Mouse (Mus musculus): Measurements from ENCODE around the gene Fam83c. TPM values are rescaled to one million over a fixed set of nuclear protein-coding genes. Genes with fewer than 3 reads are reported as not detected.

Fam83c gene
- polyA plus RNA-seq, 1 experiment from 2014 or later: 2.5 TPM

GRCm38 (mm10) chr2:155786905-155787304 is 47.7 kb downstream of the Fam83c start:
- no peaks in the 10 kb centered on the region for H3K36me3 ChIP-seq
- peaks cover 20% of the 10 kb centered on the region; the same call in 1 of the 2 replicates for H3K27me3 ChIP-seq

DNA sequence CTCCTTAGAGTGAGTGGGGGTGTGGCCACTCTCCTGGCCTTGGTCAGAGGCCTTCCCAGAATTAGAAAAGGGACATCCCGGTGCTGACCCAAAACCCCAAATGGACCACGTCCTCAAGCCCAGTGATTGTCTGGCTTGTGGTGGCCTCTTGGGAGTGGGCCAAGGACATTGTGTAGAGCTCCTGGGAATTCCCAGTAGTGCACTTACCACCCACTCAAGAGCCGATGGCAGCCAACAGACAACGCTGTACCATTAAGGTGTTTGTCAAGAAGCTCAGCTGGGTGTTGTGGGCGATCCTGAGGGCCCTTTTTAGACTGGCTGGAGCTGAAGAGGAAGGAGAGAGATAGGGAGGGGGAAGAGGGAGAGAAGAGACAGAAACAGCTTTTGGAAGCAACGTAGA is 50.1 kb downstream of the Fam83c start:
- Histone ChIP-seq H3K4me3 (no peak overlapping the region), H3K9me3 (no peaks in the 10 kb centered on the region), H3K4me2 (no peak overlapping the region), H3K27ac (no peak overlapping the region), H3K9ac (no peak overlapping the region), H3K36me3 (no peaks in the 10 kb centered on the region), H3K4me1 (no peaks in the 10 kb centered on the region), H3K27me3 (peaks cover 17% of the 10 kb centered on the region; the same call in 1 of the 2 replicates)
- WGBS: 82% methylated on average over 6 of the region's 6 CpGs
- ATAC-seq (ENCODE audit: insufficient number of reproducible peaks, low FRiP score, low TSS enrichment, low read depth): no peak

More at GRCm38 (mm10) chr2:155786905-155787304, 47.7 kb downstream of the Fam83c start:
- no peak for ATAC-seq (ENCODE audit: insufficient number of reproducible peaks, low FRiP score, low TSS enrichment, low read depth)
- H3K4me2 ChIP-seq: no peak overlapping the region
- H3K4me1 ChIP-seq: no peaks in the 10 kb centered on the region
- no peak overlapping the region for H3K27ac ChIP-seq
- 74% methylated on average over 5 of the region's 5 CpGs for WGBS
- H3K9ac ChIP-seq: no peak overlapping the region
- H3K9me3 ChIP-seq: no peaks in the 10 kb centered on the region
- H3K4me3 ChIP-seq: no peak overlapping the region

- Histone ChIP-seq H3K27ac (no peak overlapping the region), H3K9me3 (no peaks in the 10 kb centered on the region), H3K36me3 (no peaks in the 10 kb centered on the region), H3K9ac (no peak overlapping the region), H3K4me3 (no peak overlapping the region), H3K4me2 (no peak overlapping the region), H3K4me1 (peaks cover 10% of the 10 kb centered on the region), H3K27me3 (peaks cover 40% of the 10 kb centered on the region)
- ATAC-seq (ENCODE audit: insufficient number of reproducible peaks, low FRiP score, low TSS enrichment, low read depth): no peak
- 75% methylated on average over 3 of the region's 3 CpGs for WGBS
These were observed 55.1 kb downstream of the Fam83c start for GRCm38 (mm10) chr2:155779506-155779905.

DNA sequence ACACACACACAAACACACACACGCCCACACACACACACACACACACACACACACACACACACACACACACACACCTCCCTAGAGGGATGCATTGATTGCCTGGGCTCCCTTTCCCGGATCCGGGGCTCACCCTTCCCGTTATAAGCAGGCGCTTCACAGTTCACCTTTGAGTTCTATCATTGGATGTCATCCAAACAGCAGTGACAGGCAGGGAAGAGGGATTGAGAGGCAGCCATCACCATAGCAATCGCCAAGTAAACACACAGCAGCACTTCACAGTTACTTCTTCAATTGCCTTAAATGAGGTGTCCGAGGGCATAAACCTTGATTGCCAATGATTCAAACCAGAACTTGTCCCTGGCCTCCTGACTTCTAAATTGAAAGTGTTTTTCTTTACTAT is 55.6 kb downstream of the Fam83c start:
- no peak for ATAC-seq (ENCODE audit: insufficient number of reproducible peaks, low FRiP score, low TSS enrichment, low read depth)
- Histone ChIP-seq H3K4me1 (peaks cover 10% of the 10 kb centered on the region), H3K9ac (no peak overlapping the region), H3K4me3 (no peak overlapping the region), H3K36me3 (no peaks in the 10 kb centered on the region), H3K27me3 (peaks cover 45% of the 10 kb centered on the region), H3K9me3 (no peaks in the 10 kb centered on the region), H3K27ac (no peak overlapping the region), H3K4me2 (no peak overlapping the region)
- 47% methylated on average over 7 of the region's 7 CpGs for WGBS

DNA sequence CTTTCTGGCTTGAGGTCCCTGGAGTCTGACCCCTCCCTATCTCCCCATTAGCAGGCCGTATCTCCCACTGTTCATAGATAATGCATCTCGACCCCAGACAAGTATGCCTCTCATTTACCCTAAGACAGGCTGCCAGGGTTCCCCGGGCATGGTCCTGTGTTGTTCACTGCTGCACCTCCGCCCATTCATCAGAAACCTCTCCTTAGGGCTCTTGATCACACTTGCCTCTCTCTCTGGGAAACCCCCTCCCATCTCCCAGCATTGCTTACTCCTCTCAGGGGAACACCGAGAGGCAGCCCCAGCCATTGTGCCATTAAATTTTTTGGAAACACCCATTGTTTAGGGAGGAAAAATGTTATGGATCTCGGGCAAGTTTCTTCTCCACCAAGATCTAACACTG is 56.6 kb downstream of the Fam83c start:
- H3K9ac ChIP-seq: no peak overlapping the region
- H3K4me3 ChIP-seq: no peak overlapping the region
- peaks cover 55% of the 10 kb centered on the region for H3K27me3 ChIP-seq
- peaks cover 10% of the 10 kb centered on the region for H3K4me1 ChIP-seq
- H3K9me3 ChIP-seq: no peaks in the 10 kb centered on the region
- no peaks in the 10 kb centered on the region for H3K36me3 ChIP-seq
- ATAC-seq (ENCODE audit: insufficient number of reproducible peaks, low FRiP score, low TSS enrichment, low read depth): no peak
- H3K4me2 ChIP-seq: no peak overlapping the region
- no peak overlapping the region for H3K27ac ChIP-seq
- WGBS: 71% methylated on average over 6 of the region's 6 CpGs

GRCm38 (mm10) chr2:155777688-155777985 is 57.0 kb downstream of the Fam83c start:
- no peak overlapping the region for H3K4me2 ChIP-seq
- no peaks in the 10 kb centered on the region for H3K9me3 ChIP-seq
- no peak for ATAC-seq (ENCODE audit: insufficient number of reproducible peaks, low FRiP score, low TSS enrichment, low read depth)
- no peak overlapping the region for H3K4me3 ChIP-seq
- H3K27ac ChIP-seq: no peak overlapping the region
- peaks cover 59% of the 10 kb centered on the region for H3K27me3 ChIP-seq
- peaks cover 10% of the 10 kb centered on the region for H3K4me1 ChIP-seq
- no peaks in the 10 kb centered on the region for H3K36me3 ChIP-seq
- WGBS: 78% methylated on average over 4 of the region's 4 CpGs
- H3K9ac ChIP-seq: no peak overlapping the region

Other genes with a start within 250 kb of the Fam83c start
- gene Gss, start 242.0 kb downstream of the Fam83c start, polyA plus RNA-seq (2015; fragmentation: Nextera tagmentation; extraction: Ambion mirVana): 26.7 and 28.3 TPM in 2 replicates
- gene Myh7b, start 223.6 kb downstream of the Fam83c start, polyA plus RNA-seq (2015; fragmentation: Nextera tagmentation; extraction: Ambion mirVana): 2.5 and 4.9 TPM in 2 replicates
- gene Trpc4ap, start 142.5 kb downstream of the Fam83c start, polyA plus RNA-seq (2015; fragmentation: Nextera tagmentation; extraction: Ambion mirVana): 124 and 141 TPM in 2 replicates
- gene Edem2, start 105.4 kb downstream of the Fam83c start, polyA plus RNA-seq (2015; fragmentation: Nextera tagmentation; extraction: Ambion mirVana): 33.7 and 35.5 TPM in 2 replicates
- not detected in 2 replicates for gene Gm17581, start 99.0 kb downstream of the Fam83c start, polyA plus RNA-seq (2015; fragmentation: Nextera tagmentation; extraction: Ambion mirVana)
- 6.1 and 8.4 TPM in 2 replicates for gene Procr, start 83.7 kb downstream of the Fam83c start, polyA plus RNA-seq (2015; fragmentation: Nextera tagmentation; extraction: Ambion mirVana)
- 0.06 and 0.11 TPM in 2 replicates for gene Mmp24, start 59.5 kb downstream of the Fam83c start, polyA plus RNA-seq (2015; fragmentation: Nextera tagmentation; extraction: Ambion mirVana)
- gene BC029722, start 15.4 kb downstream of the Fam83c start, polyA plus RNA-seq (2015; fragmentation: Nextera tagmentation; extraction: Ambion mirVana): 21.5 and 21.7 TPM in 2 replicates
- gene Eif6, start 7.9 kb downstream of the Fam83c start, polyA plus RNA-seq (2015; fragmentation: Nextera tagmentation; extraction: Ambion mirVana): 200 and 226 TPM in 2 replicates
- 60.8 and 70.9 TPM in 2 replicates for gene Uqcc1, start 95.5 kb upstream of the Fam83c start, polyA plus RNA-seq (2015; fragmentation: Nextera tagmentation; extraction: Ambion mirVana)
- 0.13 and 0.21 TPM in 2 replicates for gene Gm15557, start 105.9 kb upstream of the Fam83c start, polyA plus RNA-seq (2015; fragmentation: Nextera tagmentation; extraction: Ambion mirVana)
- 44.7 and 60.7 TPM in 2 replicates for gene Gdf5, start 110.5 kb upstream of the Fam83c start, polyA plus RNA-seq (2015; fragmentation: Nextera tagmentation; extraction: Ambion mirVana)
- gene Cep250, start 121.6 kb upstream of the Fam83c start, polyA plus RNA-seq (2015; fragmentation: Nextera tagmentation; extraction: Ambion mirVana): 22.7 and 24.2 TPM in 2 replicates
- gene 6430550D23Rik, start 173.1 kb upstream of the Fam83c start, polyA plus RNA-seq (2015; fragmentation: Nextera tagmentation; extraction: Ambion mirVana): 1.7 and 1.8 TPM in 2 replicates
- 239 and 246 TPM in 2 replicates for gene Ergic3, start 173.2 kb upstream of the Fam83c start, polyA plus RNA-seq (2015; fragmentation: Nextera tagmentation; extraction: Ambion mirVana)
- gene Fer1l4, start 218.1 kb upstream of the Fam83c start, polyA plus RNA-seq (2015; fragmentation: Nextera tagmentation; extraction: Ambion mirVana): not detected in 2 replicates
- 2.2 and 2.7 TPM in 2 replicates for gene Spag4, start 230.3 kb upstream of the Fam83c start, polyA plus RNA-seq (2015; fragmentation: Nextera tagmentation; extraction: Ambion mirVana)

Measured in limb, embryonic 15.5 days (tissue).